Mouse (Mus musculus): ENCODE results near the gene Zfp410. TPM values are rescaled to one million over a fixed set of nuclear protein-coding genes. Genes with fewer than 3 reads are reported as not detected.

Gene Zfp410
- polyA plus RNA-seq, 1 experiment, result 26.3 TPM

DNA sequence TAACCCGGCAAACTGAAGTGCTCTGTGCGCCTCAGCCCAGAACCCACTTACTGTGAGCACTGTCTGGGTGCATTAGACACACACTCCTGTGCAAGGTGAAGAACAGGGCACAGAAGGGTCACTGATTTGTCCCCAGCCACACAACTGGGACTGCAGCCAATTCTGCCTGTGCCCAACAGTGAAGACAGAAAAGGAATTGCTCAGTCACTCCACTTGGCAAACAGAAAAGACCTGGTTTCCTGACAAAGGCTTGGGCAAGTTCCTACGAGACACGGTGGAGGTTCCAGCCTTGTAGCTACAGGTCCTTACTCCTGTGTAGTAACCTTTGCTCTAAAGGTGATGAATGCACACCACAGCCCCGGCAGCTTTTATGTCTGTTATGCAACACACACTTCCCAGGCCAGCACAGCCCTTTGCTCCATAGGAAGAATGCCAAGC, 68.0 kb downstream of the Zfp410 start:
- no peak for TF ChIP-seq POLR2A (IDR thresholded peaks at IDR 0.05; ENCODE audit: borderline replicate concordance, low read depth, low read length)
- no peak for TF ChIP-seq CTCF (IDR thresholded peaks at IDR 0.05; ENCODE audit: low read depth, low read length)
- Histone ChIP-seq H3K27ac (ENCODE audit: insufficient read depth, low read depth, low read length) (no peak overlapping the region), H3K4me1 (ENCODE audit: control insufficient read depth, insufficient read depth, low read length) (peaks cover 15% of the 10 kb centered on the region), H3K4me3 (ENCODE audit: insufficient read depth, low read length) (no peak overlapping the region)

DNA sequence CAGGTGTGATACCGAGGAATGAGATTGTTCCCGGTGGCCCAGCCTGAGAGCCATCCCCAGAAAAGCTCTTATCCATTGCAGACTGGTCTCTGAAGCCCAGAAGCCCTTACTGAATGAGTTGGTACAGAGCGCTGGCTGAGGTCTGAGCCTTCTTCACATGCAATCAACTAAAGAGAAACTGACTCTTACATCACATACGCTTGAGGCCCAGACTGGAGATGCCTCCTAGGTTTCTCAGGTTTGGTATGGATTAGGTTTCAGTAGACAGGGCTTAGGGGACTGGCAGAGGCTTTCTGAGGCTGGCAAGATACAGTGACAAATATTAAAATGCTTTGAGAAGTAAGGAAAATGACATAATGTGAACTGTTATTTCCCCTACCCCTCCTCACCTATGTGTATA, 68.8 kb downstream of the Zfp410 start:
- no peak overlapping the region for H3K4me3 ChIP-seq (ENCODE audit: insufficient read depth, low read length)
- TF ChIP-seq CTCF (IDR thresholded peaks at IDR 0.05; ENCODE audit: low read depth, low read length), result no peak
- TF ChIP-seq POLR2A (IDR thresholded peaks at IDR 0.05; ENCODE audit: borderline replicate concordance, low read depth, low read length), result no peak
- H3K4me1 ChIP-seq (ENCODE audit: control insufficient read depth, insufficient read depth, low read length), result peaks cover 15% of the 10 kb centered on the region
- H3K27ac ChIP-seq (ENCODE audit: insufficient read depth, low read depth, low read length), result no peak overlapping the region

DNA sequence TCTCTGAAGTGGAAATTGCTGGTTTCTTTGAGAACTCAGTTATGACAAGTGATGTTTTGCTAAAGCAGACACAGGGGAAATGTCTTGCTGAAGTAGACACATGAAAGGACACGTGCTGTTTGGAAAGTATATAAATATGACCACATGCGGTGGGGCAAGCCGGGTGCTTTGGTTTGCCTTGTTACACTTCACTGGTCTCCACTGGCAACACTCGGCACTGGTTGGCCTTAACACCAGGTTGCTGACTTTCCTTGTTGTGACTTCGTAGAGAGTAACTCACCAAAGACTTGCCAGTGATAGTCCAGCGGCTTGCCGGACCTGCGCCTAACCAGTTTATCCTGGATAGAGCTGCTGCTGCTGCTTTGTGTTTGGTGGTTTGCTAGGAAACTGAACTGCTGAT, 71.4 kb downstream of the Zfp410 start:
- H3K27ac ChIP-seq (ENCODE audit: insufficient read depth, low read depth, low read length), result no peak overlapping the region
- H3K4me1 ChIP-seq (ENCODE audit: control insufficient read depth, insufficient read depth, low read length), result peaks cover 15% of the 10 kb centered on the region
- H3K4me3 ChIP-seq (ENCODE audit: insufficient read depth, low read length), result no peak overlapping the region
- TF ChIP-seq POLR2A (IDR thresholded peaks at IDR 0.05; ENCODE audit: borderline replicate concordance, low read depth, low read length) (no peak), CTCF (IDR thresholded peaks at IDR 0.05; ENCODE audit: low read depth, low read length) (no peak)

DNA sequence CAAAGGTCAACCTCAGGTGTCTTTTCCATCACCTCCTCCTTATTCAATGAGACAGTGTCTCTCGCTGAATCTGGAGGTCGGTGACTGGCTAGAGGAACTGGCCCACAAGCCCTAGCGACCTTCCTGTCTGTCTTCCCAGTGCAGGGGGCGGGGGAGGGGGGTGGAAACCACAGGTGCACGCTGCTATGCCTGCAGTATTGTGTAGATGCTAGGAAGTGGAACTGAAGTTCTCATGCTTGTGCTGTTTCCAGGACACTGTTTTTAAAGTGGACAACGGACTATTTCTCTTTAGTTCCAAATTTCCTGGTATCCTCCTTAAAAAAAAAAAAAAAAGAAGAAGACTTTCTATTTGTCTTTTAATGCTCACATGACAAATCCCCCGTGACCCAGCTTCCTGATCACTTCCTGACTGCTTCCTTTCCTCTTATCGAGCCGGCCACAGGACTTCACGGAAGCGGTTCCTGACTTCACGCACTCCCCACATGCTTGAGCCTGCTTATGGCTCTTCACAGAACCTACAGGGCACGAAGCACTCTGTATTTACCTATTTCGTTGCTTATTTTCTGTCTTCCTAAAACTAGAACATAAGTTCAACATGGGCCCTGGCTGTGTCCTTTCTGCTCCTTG, 72.2 kb downstream of the Zfp410 start:
- peaks cover 15% of the 10 kb centered on the region for H3K4me1 ChIP-seq (ENCODE audit: control insufficient read depth, insufficient read depth, low read length)
- no peak overlapping the region; the same call in 1 of the 2 replicates for H3K27ac ChIP-seq (ENCODE audit: insufficient read depth, low read depth, low read length)
- TF ChIP-seq POLR2A (IDR thresholded peaks at IDR 0.05; ENCODE audit: borderline replicate concordance, low read depth, low read length) (no peak), CTCF (IDR thresholded peaks at IDR 0.05; ENCODE audit: low read depth, low read length) (no peak)
- H3K4me3 ChIP-seq (ENCODE audit: insufficient read depth, low read length), result no peak overlapping the region

DNA sequence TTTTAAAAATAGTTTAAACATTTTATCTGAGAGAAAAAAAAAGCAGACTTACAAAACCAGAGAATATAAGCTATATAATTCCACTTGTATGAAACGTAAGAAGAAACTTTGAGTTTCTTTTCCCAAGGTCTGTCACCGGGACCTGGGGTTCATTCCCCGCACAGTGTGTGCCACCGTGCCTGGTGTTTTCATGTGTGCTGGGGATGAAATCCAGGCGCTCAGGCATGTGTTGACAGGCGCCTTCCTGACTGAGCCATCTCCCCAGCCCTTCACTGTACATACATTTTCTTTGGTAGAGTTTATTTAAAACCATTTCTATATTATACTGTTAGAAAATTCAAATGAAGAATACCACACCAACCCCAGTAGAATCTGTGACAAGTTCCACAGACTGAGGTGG, 73.7 kb downstream of the Zfp410 start:
- H3K4me1 ChIP-seq (ENCODE audit: control insufficient read depth, insufficient read depth, low read length), result peaks cover 10% of the 10 kb centered on the region
- TF ChIP-seq POLR2A (IDR thresholded peaks at IDR 0.05; ENCODE audit: borderline replicate concordance, low read depth, low read length) (no peak), CTCF (IDR thresholded peaks at IDR 0.05; ENCODE audit: low read depth, low read length) (no peak)
- no peak overlapping the region for H3K27ac ChIP-seq (ENCODE audit: insufficient read depth, low read depth, low read length)
- no peak overlapping the region for H3K4me3 ChIP-seq (ENCODE audit: insufficient read depth, low read length)

DNA sequence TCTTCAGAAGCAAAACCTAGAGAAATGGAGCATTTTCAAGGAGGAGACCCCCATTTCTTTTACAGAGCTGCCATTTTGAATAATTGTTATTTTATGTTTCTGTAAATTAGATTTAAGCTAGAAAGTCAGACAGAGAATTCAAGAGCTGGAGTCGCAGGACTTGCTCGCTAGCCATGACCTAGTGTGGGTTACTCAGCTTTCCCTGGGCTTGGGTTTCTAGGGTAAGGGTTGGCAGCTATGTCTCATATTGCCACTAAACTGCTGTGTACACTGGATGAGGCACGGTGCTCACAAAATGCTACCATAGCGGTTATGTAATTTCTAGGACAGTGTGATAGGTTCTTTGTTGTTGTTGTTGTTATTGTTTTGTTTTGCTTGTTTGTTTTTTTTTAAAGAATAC, 76.0 kb downstream of the Zfp410 start:
- H3K27ac ChIP-seq (ENCODE audit: insufficient read depth, low read depth, low read length), result no peak overlapping the region
- TF ChIP-seq POLR2A (IDR thresholded peaks at IDR 0.05; ENCODE audit: borderline replicate concordance, low read depth, low read length) (no peak), CTCF (IDR thresholded peaks at IDR 0.05; ENCODE audit: low read depth, low read length) (no peak)
- H3K4me3 ChIP-seq (ENCODE audit: insufficient read depth, low read length), result no peak overlapping the region
- H3K4me1 ChIP-seq (ENCODE audit: control insufficient read depth, insufficient read depth, low read length), result peaks cover 10% of the 10 kb centered on the region

Other genes with a start within 250 kb of the Zfp410 start
- not detected in 2 replicates for gene Acot5, start 247.5 kb upstream of the Zfp410 start, polyA plus RNA-seq (2012; ENCODE audit: insufficient read depth, insufficient read length, missing spikeins)
- 0.47 and 0.49 TPM in 2 replicates for gene Acot6, start 216.2 kb upstream of the Zfp410 start, polyA plus RNA-seq (2012; ENCODE audit: insufficient read depth, insufficient read length, missing spikeins)
- gene Dnal1, start 202.5 kb upstream of the Zfp410 start, polyA plus RNA-seq (2012; ENCODE audit: insufficient read depth, insufficient read length, missing spikeins), result 3.9 TPM in 2 replicates
- 0.23 TPM in 1 of 2 replicates, not detected in the other for gene Pnma1, start 168.4 kb upstream of the Zfp410 start, polyA plus RNA-seq (2012; ENCODE audit: insufficient read depth, insufficient read length, missing spikeins)
- 26.6 and 33.7 TPM in 2 replicates for gene Elmsan1, start 98.0 kb upstream of the Zfp410 start, polyA plus RNA-seq (2012; ENCODE audit: insufficient read depth, insufficient read length, missing spikeins)
- gene Ptgr2, start 31.6 kb upstream of the Zfp410 start, polyA plus RNA-seq (2012; ENCODE audit: insufficient read depth, insufficient read length, missing spikeins), result 46.7 and 50.7 TPM in 2 replicates
- 7.1 and 10.5 TPM in 2 replicates for gene Coq6, start 44.8 kb downstream of the Zfp410 start, polyA plus RNA-seq (2012; ENCODE audit: insufficient read depth, insufficient read length, missing spikeins)
- gene Fam161b, start 45.0 kb downstream of the Zfp410 start, polyA plus RNA-seq (2012; ENCODE audit: insufficient read depth, insufficient read length, missing spikeins), result 0.64 TPM in 2 replicates
- gene Entpd5, start 92.2 kb downstream of the Zfp410 start, polyA plus RNA-seq (2012; ENCODE audit: insufficient read depth, insufficient read length, missing spikeins), result 14.2 and 18.7 TPM in 2 replicates
- gene Bbof1, start 92.2 kb downstream of the Zfp410 start, polyA plus RNA-seq (2012; ENCODE audit: insufficient read depth, insufficient read length, missing spikeins), result 0.90 and 1.2 TPM in 2 replicates
- 17.9 and 18.2 TPM in 2 replicates for gene Rnf113a2, start 100.3 kb downstream of the Zfp410 start, polyA plus RNA-seq (2012; ENCODE audit: insufficient read depth, insufficient read length, missing spikeins)
- gene Aldh6a1, start 134.2 kb downstream of the Zfp410 start, polyA plus RNA-seq (2012; ENCODE audit: insufficient read depth, insufficient read length, missing spikeins), result 15.0 and 18.3 TPM in 2 replicates
- gene Lin52, start 134.6 kb downstream of the Zfp410 start, polyA plus RNA-seq (2012; ENCODE audit: insufficient read depth, insufficient read length, missing spikeins), result 10.3 and 13.7 TPM in 2 replicates